Mouse (Mus musculus): ENCODE results near the gene Wnt9b. TPM values are rescaled to one million over a fixed set of nuclear protein-coding genes. Genes with fewer than 3 reads are reported as not detected.

The Wnt9b gene
- total and polyA plus RNA-seq, 3 experiments: 0.11 TPM; not detected in 2

DNA sequence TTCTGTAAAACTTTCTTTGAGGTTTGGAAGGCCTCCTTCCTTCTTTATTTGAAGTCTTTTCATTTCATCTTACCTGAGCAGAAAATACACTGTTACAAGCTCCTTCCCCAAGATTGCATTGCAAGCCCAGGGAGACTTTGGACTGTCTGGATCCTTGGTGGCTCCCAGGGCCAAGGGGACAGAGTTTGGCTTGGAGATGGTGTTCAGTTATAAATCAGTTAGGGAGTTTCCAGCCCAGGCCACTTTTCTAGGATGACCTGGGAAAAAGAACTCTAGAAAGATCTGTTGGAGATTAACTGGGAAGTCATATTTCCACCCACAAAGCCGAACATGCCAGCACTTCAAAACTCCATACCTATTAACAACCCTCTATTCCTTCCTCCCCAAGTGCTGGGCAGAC, 39.6 kb downstream of the Wnt9b start:
- Histone ChIP-seq H3K4me3 (ENCODE audit: low read depth, low read length) (no peak overlapping the region), H3K4me1 (ENCODE audit: insufficient read depth, low read depth, low read length) (no peaks in the 10 kb centered on the region), H3K9me3 (replicated peaks) (no peaks in the 10 kb centered on the region), H3K27me3 (ENCODE audit: insufficient read depth, low read length) (peaks cover 54% of the 10 kb centered on the region), H3K36me3 (replicated peaks) (no peaks in the 10 kb centered on the region)
- ATAC-seq (ENCODE audit: extremely low read depth, insufficient number of reproducible peaks, low FRiP score, poor library complexity, severe bottlenecking) (no peak), DNase-seq (ENCODE audit: low spot score) (no peak)
- TF ChIP-seq GATA2 (IDR thresholded peaks at IDR 0.05; ENCODE audit: borderline replicate concordance, low read depth, low read length): no peak
- no peak for TF ChIP-seq POLR2AphosphoS5 (IDR thresholded peaks at IDR 0.05; ENCODE audit: insufficient replicate concordance, low read depth, low read length)
- no peak for TF ChIP-seq GATA1 (IDR thresholded peaks at IDR 0.05; ENCODE audit: borderline replicate concordance, low read length)
- no peak for TF ChIP-seq TAL1 (conservative IDR thresholded peaks at IDR 0.05; ENCODE audit: low read depth, low read length)
- no peak for TF ChIP-seq CTCF (IDR thresholded peaks at IDR 0.05; ENCODE audit: low read depth, low read length)

DNA sequence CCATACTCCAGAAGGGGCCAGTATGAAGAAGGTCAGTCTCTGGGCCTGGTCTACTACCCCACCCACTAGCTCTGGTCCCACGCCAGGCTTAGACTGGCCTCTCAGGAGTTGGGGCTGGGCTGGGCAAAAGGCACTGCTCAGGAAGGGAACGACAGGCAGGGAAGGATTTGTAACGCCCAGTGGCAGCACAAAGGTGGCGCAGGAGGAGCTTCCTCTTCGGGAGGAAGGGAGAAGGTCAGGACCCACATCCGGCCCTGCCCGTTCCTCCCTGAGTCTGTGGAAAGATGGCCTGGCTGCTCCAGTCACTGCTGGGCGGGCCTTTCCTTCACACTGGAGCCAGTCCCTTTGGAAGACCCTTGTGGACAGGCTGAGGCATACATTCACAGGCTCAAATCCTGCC, 42.6 kb downstream of the Wnt9b start:
- DNase-seq (ENCODE audit: low spot score) (no peak), ATAC-seq (ENCODE audit: extremely low read depth, insufficient number of reproducible peaks, low FRiP score, poor library complexity, severe bottlenecking) (no peak)
- no peaks in the 10 kb centered on the region for H3K9me3 ChIP-seq (replicated peaks)
- H3K36me3 ChIP-seq (replicated peaks): no peaks in the 10 kb centered on the region
- peaks cover under 1% of the 10 kb centered on the region; the same call in 1 of the 2 replicates for H3K4me1 ChIP-seq (ENCODE audit: insufficient read depth, low read depth, low read length)
- H3K4me3 ChIP-seq (ENCODE audit: low read depth, low read length): no peak overlapping the region
- TF ChIP-seq GATA2 (IDR thresholded peaks at IDR 0.05; ENCODE audit: borderline replicate concordance, low read depth, low read length): no peak
- no peak for TF ChIP-seq GATA1 (IDR thresholded peaks at IDR 0.05; ENCODE audit: borderline replicate concordance, low read length)
- TF ChIP-seq TAL1 (conservative IDR thresholded peaks at IDR 0.05; ENCODE audit: low read depth, low read length): no peak
- no peak for TF ChIP-seq POLR2AphosphoS5 (IDR thresholded peaks at IDR 0.05; ENCODE audit: insufficient replicate concordance, low read depth, low read length)
- TF ChIP-seq CTCF (IDR thresholded peaks at IDR 0.05; ENCODE audit: low read depth, low read length): no peak
- H3K27me3 ChIP-seq (ENCODE audit: insufficient read depth, low read length): peaks cover 51% of the 10 kb centered on the region

DNA sequence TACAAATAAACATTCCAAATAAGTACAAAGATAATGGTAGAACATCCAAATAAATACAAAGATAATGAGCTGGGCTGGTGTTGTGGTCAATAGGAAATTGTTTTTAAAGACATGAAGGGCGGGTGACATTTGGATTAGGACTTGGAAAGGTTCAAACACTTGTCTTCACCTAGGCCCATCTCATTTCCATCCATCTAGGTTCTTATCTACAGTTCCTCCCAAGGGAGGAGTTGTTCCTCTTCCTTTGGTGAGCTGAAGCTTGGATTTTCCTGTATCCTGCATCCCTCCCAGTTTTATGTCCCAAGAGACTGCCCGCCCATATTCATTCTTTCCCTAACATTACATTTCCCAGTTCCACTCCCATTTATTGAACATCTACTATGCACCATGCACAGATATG, 51.4 kb downstream of the Wnt9b start:
- TF ChIP-seq TAL1 (conservative IDR thresholded peaks at IDR 0.05; ENCODE audit: low read depth, low read length) (no peak), CTCF (IDR thresholded peaks at IDR 0.05; ENCODE audit: low read depth, low read length) (no peak), GATA1 (IDR thresholded peaks at IDR 0.05; ENCODE audit: borderline replicate concordance, low read length) (no peak), POLR2AphosphoS5 (IDR thresholded peaks at IDR 0.05; ENCODE audit: insufficient replicate concordance, low read depth, low read length) (no peak)
- peaks cover 22% of the 10 kb centered on the region for H3K36me3 ChIP-seq (replicated peaks)
- no peak for ATAC-seq (ENCODE audit: extremely low read depth, insufficient number of reproducible peaks, low FRiP score, poor library complexity, severe bottlenecking)
- peak overlapping the region; percentile 79 for H3K4me3 ChIP-seq (ENCODE audit: low read depth, low read length)
- H3K27me3 ChIP-seq (ENCODE audit: insufficient read depth, low read length): peaks cover 17% of the 10 kb centered on the region
- no peak for DNase-seq (ENCODE audit: low spot score)
- peaks cover 26% of the 10 kb centered on the region for H3K4me1 ChIP-seq (ENCODE audit: insufficient read depth, low read depth, low read length)
- H3K9me3 ChIP-seq (replicated peaks): no peaks in the 10 kb centered on the region

DNA sequence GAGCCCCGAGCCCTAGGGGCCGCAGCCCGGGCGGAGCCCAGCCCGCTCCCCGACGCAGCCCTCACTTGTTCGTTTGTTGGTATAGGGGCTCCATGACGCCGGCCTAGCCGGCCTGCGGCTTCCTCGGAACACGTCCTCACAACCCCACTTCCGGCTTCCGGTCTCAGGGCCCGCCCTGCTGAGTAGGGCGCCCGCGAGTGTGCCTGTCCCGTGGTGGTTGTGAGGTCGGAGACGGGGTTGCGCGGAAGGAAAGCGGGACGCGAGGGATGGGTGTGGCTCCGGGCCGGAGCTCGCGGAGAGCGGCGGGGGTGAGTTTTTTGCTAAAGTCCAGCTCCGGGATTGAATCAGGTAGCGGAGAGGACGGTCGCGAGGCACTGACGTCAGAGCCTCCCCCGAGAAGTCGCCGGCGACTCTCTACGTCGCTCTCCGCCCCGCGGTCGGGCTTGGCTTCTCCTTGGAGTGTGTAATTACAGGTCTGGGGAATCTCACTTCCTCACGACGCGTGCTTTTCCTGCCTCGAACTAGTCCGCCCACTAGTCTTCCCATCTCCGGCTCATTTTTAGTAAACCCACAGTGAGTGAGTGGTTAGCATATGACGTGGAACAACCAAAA, 52.0 kb downstream of the Wnt9b start, which contains the start of gene Gosr2:
Gene Gosr2 (minus strand): TSS at position 334 of the 612 bp plus-strand sequence.
- Histone ChIP-seq H3K4me3 (ENCODE audit: low read depth, low read length) (peak within 1 kb of the TSS; percentile 79), H3K36me3 (replicated peaks) (peaks cover 26% of the 10 kb centered on the region), H3K9me3 (replicated peaks) (no peaks in the 10 kb centered on the region), H3K27me3 (ENCODE audit: insufficient read depth, low read length) (peaks cover 14% of the 10 kb centered on the region), H3K4me1 (ENCODE audit: insufficient read depth, low read depth, low read length) (peaks cover 26% of the 10 kb centered on the region)
- no peak for TF ChIP-seq GATA1 (IDR thresholded peaks at IDR 0.05; ENCODE audit: borderline replicate concordance, low read length)
- DNase-seq (ENCODE audit: low spot score) (peak; percentile 92), ATAC-seq (ENCODE audit: extremely low read depth, insufficient number of reproducible peaks, low FRiP score, poor library complexity, severe bottlenecking) (peak; percentile 78)

DNA sequence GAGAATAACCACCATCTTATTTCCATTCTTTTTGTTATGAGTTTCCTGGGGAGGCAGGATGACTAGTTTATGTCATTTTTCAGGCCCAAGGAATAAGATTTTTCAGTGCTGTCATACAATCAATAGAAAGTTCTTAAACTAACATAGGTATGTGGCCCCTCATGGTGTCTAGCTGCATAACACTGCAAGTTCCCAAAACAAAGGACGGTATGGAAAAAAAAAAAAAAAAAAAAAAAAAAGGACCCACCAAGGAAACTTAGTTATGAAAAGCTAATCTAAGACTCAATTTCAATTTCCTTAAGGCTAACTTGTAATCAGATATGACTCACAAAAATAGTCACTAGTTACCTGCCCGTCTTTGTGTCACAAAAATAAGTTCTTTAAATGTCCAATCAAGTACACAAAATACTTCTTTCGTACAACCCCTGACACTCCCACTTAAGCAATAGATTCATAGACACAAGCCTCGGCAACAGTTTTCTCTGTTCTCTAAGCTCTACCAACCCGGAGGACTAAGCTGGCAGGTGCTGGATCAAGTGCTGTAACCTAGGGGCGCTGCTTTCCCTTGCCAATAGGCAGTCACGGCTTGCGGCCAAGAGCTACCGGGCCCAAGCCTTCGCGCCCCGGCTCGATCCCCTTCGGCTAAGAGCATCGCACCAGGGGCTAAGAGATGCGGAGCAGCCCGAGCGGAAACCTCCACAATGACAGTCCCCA, 52.6 kb downstream of the Wnt9b start:
- TF ChIP-seq GATA2 (IDR thresholded peaks at IDR 0.05; ENCODE audit: borderline replicate concordance, low read depth, low read length) (no peak), CTCF (IDR thresholded peaks at IDR 0.05; ENCODE audit: low read depth, low read length) (no peak), POLR2AphosphoS5 (IDR thresholded peaks at IDR 0.05; ENCODE audit: insufficient replicate concordance, low read depth, low read length) (no peak), TAL1 (conservative IDR thresholded peaks at IDR 0.05; ENCODE audit: low read depth, low read length) (no peak), GATA1 (IDR thresholded peaks at IDR 0.05; ENCODE audit: borderline replicate concordance, low read length) (no peak)
- no peaks in the 10 kb centered on the region for H3K9me3 ChIP-seq (replicated peaks)
- peak overlapping the region; percentile 79 for H3K4me3 ChIP-seq (ENCODE audit: low read depth, low read length)
- peaks cover 10% of the 10 kb centered on the region for H3K27me3 ChIP-seq (ENCODE audit: insufficient read depth, low read length)
- peaks cover 29% of the 10 kb centered on the region for H3K36me3 ChIP-seq (replicated peaks)
- ATAC-seq (ENCODE audit: extremely low read depth, insufficient number of reproducible peaks, low FRiP score, poor library complexity, severe bottlenecking) (no peak), DNase-seq (ENCODE audit: low spot score) (no peak)
- H3K4me1 ChIP-seq (ENCODE audit: insufficient read depth, low read depth, low read length): peaks cover 26% of the 10 kb centered on the region

DNA sequence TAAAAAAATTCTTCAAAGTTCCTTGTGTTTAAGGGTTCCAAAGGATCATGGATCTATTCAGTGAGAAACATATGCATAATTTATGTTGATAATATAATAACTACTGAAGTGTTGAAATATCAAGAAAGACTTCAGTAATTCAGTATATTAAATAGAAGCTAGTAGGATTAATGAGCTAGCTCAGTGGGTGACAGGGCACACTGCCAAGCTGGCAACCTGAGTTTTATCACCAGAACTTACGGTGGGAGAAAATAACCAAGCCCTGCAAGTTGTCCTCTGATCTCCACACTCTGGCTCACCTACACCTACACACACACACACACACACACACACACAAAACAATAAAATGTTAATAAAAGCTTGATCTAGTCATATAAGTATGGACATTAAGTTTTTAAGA, 56.4 kb downstream of the Wnt9b start:
- DNase-seq (ENCODE audit: low spot score): no peak
- Histone ChIP-seq H3K27me3 (ENCODE audit: insufficient read depth, low read length) (no peaks in the 10 kb centered on the region), H3K4me3 (ENCODE audit: low read depth, low read length) (no peak overlapping the region), H3K36me3 (replicated peaks) (peaks cover 63% of the 10 kb centered on the region), H3K4me1 (ENCODE audit: insufficient read depth, low read depth, low read length) (peaks cover 26% of the 10 kb centered on the region), H3K9me3 (replicated peaks) (no peaks in the 10 kb centered on the region)
- ATAC-seq (ENCODE audit: extremely low read depth, insufficient number of reproducible peaks, low FRiP score, poor library complexity, severe bottlenecking): no peak
- TF ChIP-seq POLR2AphosphoS5 (IDR thresholded peaks at IDR 0.05; ENCODE audit: insufficient replicate concordance, low read depth, low read length) (no peak), CTCF (IDR thresholded peaks at IDR 0.05; ENCODE audit: low read depth, low read length) (no peak), TAL1 (conservative IDR thresholded peaks at IDR 0.05; ENCODE audit: low read depth, low read length) (no peak), GATA1 (IDR thresholded peaks at IDR 0.05; ENCODE audit: borderline replicate concordance, low read length) (no peak), GATA2 (IDR thresholded peaks at IDR 0.05; ENCODE audit: borderline replicate concordance, low read depth, low read length) (no peak)
